Mouse (Mus musculus): Measurements from ENCODE around the gene Oca2. TPM values are rescaled to one million over a fixed set of nuclear protein-coding genes. Genes with fewer than 3 reads are reported as not detected.

Gene Oca2
- polyA plus RNA-seq, 2 experiments, result not detected

GRCm38 (mm10) chr7:56203286-56203685 lies 36.3 kb upstream of the Oca2 start:
- H3K9me3 ChIP-seq (ENCODE audit: control insufficient read depth, low read length), result no peaks in the 10 kb centered on the region
- ATAC-seq (ENCODE audit: low FRiP score, low read depth), result no peak
- DNase-seq (ENCODE audit: low spot score), result no peak
- H3K4me2 ChIP-seq (replicated peaks; ENCODE audit: low read depth, low read length, severe bottlenecking), result no peak overlapping the region
- H3K9ac ChIP-seq (ENCODE audit: low read depth, low read length, severe bottlenecking), result no peak overlapping the region
- peaks cover 76% of the 10 kb centered on the region for H3K36me3 ChIP-seq (ENCODE audit: control insufficient read depth, insufficient read depth, low read length)
- H3K4me1 ChIP-seq (ENCODE audit: control insufficient read depth, insufficient read depth, low read length), result no peaks in the 10 kb centered on the region; the same call in 1 of the 2 replicates
- H3K4me3 ChIP-seq (replicated peaks; ENCODE audit: low read length), result no peak overlapping the region
- H3K27ac ChIP-seq (replicated peaks; ENCODE audit: low read depth, low read length), result no peak overlapping the region
- 89% methylated on average over 2 of the region's 2 CpGs for WGBS
- H3K27me3 ChIP-seq (ENCODE audit: control insufficient read depth, insufficient read depth, low read length), result no peaks in the 10 kb centered on the region
- TF ChIP-seq POLR2A (IDR thresholded peaks at IDR 0.05; ENCODE audit: borderline replicate concordance, extremely low read depth, insufficient read depth, insufficient read length), result no peak

- peak; percentile 63 for ATAC-seq (ENCODE audit: low FRiP score, low read depth)
- H3K9me3 ChIP-seq (ENCODE audit: control insufficient read depth, low read length), result no peaks in the 10 kb centered on the region
- no peak for TF ChIP-seq POLR2A (IDR thresholded peaks at IDR 0.05; ENCODE audit: borderline replicate concordance, extremely low read depth, insufficient read depth, insufficient read length)
Measured at GRCm38 (mm10) chr7:56204877-56205276, 34.7 kb upstream of the Oca2 start.

GRCm38 (mm10) chr7:56220811-56221210 lies 18.7 kb upstream of the Oca2 start:
- H3K4me3 ChIP-seq (replicated peaks; ENCODE audit: low read length), result no peak overlapping the region
- no peak overlapping the region for H3K27ac ChIP-seq (replicated peaks; ENCODE audit: low read depth, low read length)
- TF ChIP-seq POLR2A (IDR thresholded peaks at IDR 0.05; ENCODE audit: borderline replicate concordance, extremely low read depth, insufficient read depth, insufficient read length), result no peak
- H3K9me3 ChIP-seq (ENCODE audit: control insufficient read depth, low read length), result no peaks in the 10 kb centered on the region
- WGBS, result 74% methylated on average over 6 of the region's 6 CpGs
- H3K4me1 ChIP-seq (ENCODE audit: control insufficient read depth, insufficient read depth, low read length), result no peaks in the 10 kb centered on the region
- H3K27me3 ChIP-seq (ENCODE audit: control insufficient read depth, insufficient read depth, low read length), result no peaks in the 10 kb centered on the region
- DNase-seq (ENCODE audit: low spot score), result no peak
- peaks cover 75% of the 10 kb centered on the region for H3K36me3 ChIP-seq (ENCODE audit: control insufficient read depth, insufficient read depth, low read length)
- no peak overlapping the region for H3K9ac ChIP-seq (ENCODE audit: low read depth, low read length, severe bottlenecking)
- H3K4me2 ChIP-seq (replicated peaks; ENCODE audit: low read depth, low read length, severe bottlenecking), result no peak overlapping the region
- ATAC-seq (ENCODE audit: low FRiP score, low read depth), result no peak

More at GRCm38 (mm10) chr7:56204877-56205276, 34.7 kb upstream of the Oca2 start:
- Histone ChIP-seq H3K4me3 (replicated peaks; ENCODE audit: low read length) (no peak overlapping the region), H3K4me2 (replicated peaks; ENCODE audit: low read depth, low read length, severe bottlenecking) (no peak overlapping the region), H3K27ac (replicated peaks; ENCODE audit: low read depth, low read length) (no peak overlapping the region), H3K9ac (ENCODE audit: low read depth, low read length, severe bottlenecking) (no peak overlapping the region), H3K27me3 (ENCODE audit: control insufficient read depth, insufficient read depth, low read length) (no peaks in the 10 kb centered on the region), H3K36me3 (ENCODE audit: control insufficient read depth, insufficient read depth, low read length) (peaks cover 80% of the 10 kb centered on the region), H3K4me1 (ENCODE audit: control insufficient read depth, insufficient read depth, low read length) (no peaks in the 10 kb centered on the region; the same call in 1 of the 2 replicates)
- 48% methylated on average over 3 of the region's 3 CpGs for WGBS
- DNase-seq (ENCODE audit: low spot score), result peak; percentile 6

- no peak for TF ChIP-seq POLR2A (IDR thresholded peaks at IDR 0.05; ENCODE audit: borderline replicate concordance, extremely low read depth, insufficient read depth, insufficient read length)
- Histone ChIP-seq H3K27ac (replicated peaks; ENCODE audit: low read depth, low read length) (no peak overlapping the region), H3K36me3 (ENCODE audit: control insufficient read depth, insufficient read depth, low read length) (peaks cover 19% of the 10 kb centered on the region), H3K4me1 (ENCODE audit: control insufficient read depth, insufficient read depth, low read length) (no peaks in the 10 kb centered on the region), H3K9ac (ENCODE audit: low read depth, low read length, severe bottlenecking) (no peak overlapping the region), H3K4me3 (replicated peaks; ENCODE audit: low read length) (no peak overlapping the region), H3K9me3 (ENCODE audit: control insufficient read depth, low read length) (no peaks in the 10 kb centered on the region), H3K27me3 (ENCODE audit: control insufficient read depth, insufficient read depth, low read length) (no peaks in the 10 kb centered on the region), H3K4me2 (replicated peaks; ENCODE audit: low read depth, low read length, severe bottlenecking) (no peak overlapping the region)
- WGBS, result 52% methylated on average over 5 of the region's 5 CpGs
- ATAC-seq (ENCODE audit: low FRiP score, low read depth) (no peak), DNase-seq (ENCODE audit: low spot score) (no peak)
Measured at GRCm38 (mm10) chr7:56235794-56236423, 3.7 kb upstream of the Oca2 start.

- no peak for TF ChIP-seq POLR2A (IDR thresholded peaks at IDR 0.05; ENCODE audit: borderline replicate concordance, extremely low read depth, insufficient read depth, insufficient read length)
- H3K4me1 ChIP-seq (ENCODE audit: control insufficient read depth, insufficient read depth, low read length), result no peaks in the 10 kb centered on the region
- 83% methylated on average over 3 of the region's 3 CpGs for WGBS
- H3K4me2 ChIP-seq (replicated peaks; ENCODE audit: low read depth, low read length, severe bottlenecking), result no peak overlapping the region
- DNase-seq (ENCODE audit: low spot score) (no peak), ATAC-seq (ENCODE audit: low FRiP score, low read depth) (no peak)
- no peak overlapping the region for H3K9ac ChIP-seq (ENCODE audit: low read depth, low read length, severe bottlenecking)
- no peaks in the 10 kb centered on the region for H3K9me3 ChIP-seq (ENCODE audit: control insufficient read depth, low read length)
- no peak overlapping the region for H3K27ac ChIP-seq (replicated peaks; ENCODE audit: low read depth, low read length)
- peaks cover 14% of the 10 kb centered on the region; the same call in 1 of the 2 replicates for H3K36me3 ChIP-seq (ENCODE audit: control insufficient read depth, insufficient read depth, low read length)
- H3K4me3 ChIP-seq (replicated peaks; ENCODE audit: low read length), result no peak overlapping the region
- H3K27me3 ChIP-seq (ENCODE audit: control insufficient read depth, insufficient read depth, low read length), result no peaks in the 10 kb centered on the region
Measured at GRCm38 (mm10) chr7:56236617-56237016, 2.9 kb upstream of the Oca2 start.
